Mouse (Mus musculus): ENCODE measurements around the gene Rnf41. TPM values are rescaled to one million over a fixed set of nuclear protein-coding genes. Genes with fewer than 3 reads are reported as not detected.

Rnf41 gene
- polyA plus RNA-seq, 1 experiment = 24.1 TPM

DNA sequence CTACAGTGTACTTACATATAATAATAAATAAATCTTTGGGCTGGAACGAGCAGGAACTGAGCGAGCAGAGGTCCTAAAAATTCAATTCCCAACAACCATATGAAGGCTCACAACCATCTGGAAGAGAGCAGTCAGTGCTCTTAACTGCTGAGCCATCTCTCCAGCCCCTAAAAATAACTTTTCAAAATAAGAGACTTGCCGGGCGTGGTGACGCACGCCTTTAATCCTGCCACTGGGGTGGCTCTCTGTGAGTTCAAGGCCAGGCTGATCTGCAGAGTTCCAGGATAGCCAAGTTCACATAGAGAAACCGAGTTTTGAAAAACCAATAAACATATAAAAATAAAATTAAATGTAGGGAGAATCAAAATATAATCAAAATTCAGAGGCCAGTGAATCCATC, 74.9 kb downstream of the Rnf41 start:
- peaks cover 68% of the 10 kb centered on the region for H3K36me3 ChIP-seq (ENCODE audit: control insufficient read depth, insufficient read depth, low read length)
- no peak overlapping the region for H3K4me3 ChIP-seq (ENCODE audit: extremely low read depth, insufficient read depth, insufficient read length)
- no peaks in the 10 kb centered on the region for H3K27me3 ChIP-seq (ENCODE audit: control insufficient read depth, insufficient read depth, low read length)
- TF ChIP-seq CTCF (IDR thresholded peaks at IDR 0.05; ENCODE audit: extremely low read depth, insufficient read depth, insufficient read length, insufficient replicate concordance) = no peak
- TF ChIP-seq POLR2A (IDR thresholded peaks at IDR 0.05; ENCODE audit: low read depth, low read length) = no peak
- WGBS = 84% methylated on average over 7 of the region's 7 CpGs
- H3K27ac ChIP-seq (ENCODE audit: insufficient read depth, low read length) = no peak overlapping the region
- no peaks in the 10 kb centered on the region for H3K4me1 ChIP-seq (ENCODE audit: control insufficient read depth, insufficient read depth, insufficient read length)
- DNase-seq (ENCODE audit: low read depth in 1 of 2, low spot score in 2 of 2) = no peak

DNA sequence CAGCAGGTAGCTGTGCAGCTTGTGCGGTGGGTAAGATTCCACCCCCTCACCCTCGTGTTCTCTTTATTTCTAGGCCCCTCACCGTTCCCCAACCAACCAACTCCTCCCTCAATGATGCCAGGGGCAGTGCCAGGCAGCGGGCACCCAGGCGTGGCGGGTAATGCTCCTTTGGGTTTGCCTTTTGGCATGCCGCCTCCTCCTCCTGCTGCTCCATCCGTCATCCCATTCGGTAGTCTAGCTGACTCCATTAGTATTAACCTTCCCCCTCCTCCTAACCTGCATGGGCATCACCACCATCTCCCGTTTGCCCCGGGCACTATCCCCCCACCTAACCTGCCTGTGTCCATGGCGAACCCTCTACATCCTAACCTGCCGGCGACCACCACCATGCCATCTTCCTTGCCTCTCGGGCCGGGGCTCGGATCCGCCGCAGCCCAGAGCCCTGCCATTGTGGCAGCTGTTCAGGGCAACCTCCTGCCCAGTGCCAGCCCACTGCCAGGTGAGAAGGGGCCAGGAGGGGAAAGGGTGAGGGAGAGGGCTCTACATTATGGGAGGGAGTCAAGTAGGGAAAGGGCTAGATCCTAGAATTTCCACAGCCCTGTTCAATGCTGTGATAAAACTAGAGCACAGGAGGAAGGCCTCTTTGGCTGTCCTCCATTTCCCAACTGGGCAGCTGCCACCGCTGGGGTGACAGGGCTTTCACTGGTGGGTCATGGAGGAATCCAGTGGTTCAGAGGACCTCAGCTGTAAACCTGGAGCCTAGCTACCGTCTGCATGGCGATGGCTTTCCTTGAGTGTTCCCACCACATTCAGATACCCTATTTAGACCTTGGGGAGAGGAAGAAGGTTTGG, 76.6 kb downstream of the Rnf41 start:
- Histone ChIP-seq H3K27ac (ENCODE audit: insufficient read depth, low read length) (no peak overlapping the region), H3K27me3 (ENCODE audit: control insufficient read depth, insufficient read depth, low read length) (no peaks in the 10 kb centered on the region), H3K4me3 (ENCODE audit: extremely low read depth, insufficient read depth, insufficient read length) (no peak overlapping the region), H3K4me1 (ENCODE audit: control insufficient read depth, insufficient read depth, insufficient read length) (peaks cover 5% of the 10 kb centered on the region; the same call in 1 of the 2 replicates), H3K36me3 (ENCODE audit: control insufficient read depth, insufficient read depth, low read length) (peaks cover 51% of the 10 kb centered on the region)
- TF ChIP-seq POLR2A (IDR thresholded peaks at IDR 0.05; ENCODE audit: low read depth, low read length) (no peak), CTCF (IDR thresholded peaks at IDR 0.05; ENCODE audit: extremely low read depth, insufficient read depth, insufficient read length, insufficient replicate concordance) (no peak)
- DNase-seq (ENCODE audit: low read depth in 1 of 2, low spot score in 2 of 2) = no peak
- 95% methylated on average over 22 of the region's 22 CpGs for WGBS

- Histone ChIP-seq H3K4me1 (ENCODE audit: control insufficient read depth, insufficient read depth, insufficient read length) (peaks cover 5% of the 10 kb centered on the region; the same call in 1 of the 2 replicates), H3K4me3 (ENCODE audit: extremely low read depth, insufficient read depth, insufficient read length) (no peak overlapping the region), H3K27ac (ENCODE audit: insufficient read depth, low read length) (no peak overlapping the region), H3K36me3 (ENCODE audit: control insufficient read depth, insufficient read depth, low read length) (peaks cover 45% of the 10 kb centered on the region), H3K27me3 (ENCODE audit: control insufficient read depth, insufficient read depth, low read length) (no peaks in the 10 kb centered on the region)
- 93% methylated on average over 4 of the region's 4 CpGs for WGBS
- no peak for DNase-seq (ENCODE audit: low read depth in 1 of 2, low spot score in 2 of 2)
- no peak for TF ChIP-seq CTCF (IDR thresholded peaks at IDR 0.05; ENCODE audit: extremely low read depth, insufficient read depth, insufficient read length, insufficient replicate concordance)
- no peak for TF ChIP-seq POLR2A (IDR thresholded peaks at IDR 0.05; ENCODE audit: low read depth, low read length)
These were observed 77.3 kb downstream of the Rnf41 start for GRCm38 (mm10) chr10:128488776-128489175.

- WGBS = 74% methylated on average over 5 of the region's 5 CpGs
- peaks cover 40% of the 10 kb centered on the region for H3K36me3 ChIP-seq (ENCODE audit: control insufficient read depth, insufficient read depth, low read length)
- TF ChIP-seq POLR2A (IDR thresholded peaks at IDR 0.05; ENCODE audit: low read depth, low read length) (no peak), CTCF (IDR thresholded peaks at IDR 0.05; ENCODE audit: extremely low read depth, insufficient read depth, insufficient read length, insufficient replicate concordance) (no peak)
- H3K4me1 ChIP-seq (ENCODE audit: control insufficient read depth, insufficient read depth, insufficient read length) = peaks cover 5% of the 10 kb centered on the region; the same call in 1 of the 2 replicates
- no peaks in the 10 kb centered on the region for H3K27me3 ChIP-seq (ENCODE audit: control insufficient read depth, insufficient read depth, low read length)
- no peak overlapping the region for H3K4me3 ChIP-seq (ENCODE audit: extremely low read depth, insufficient read depth, insufficient read length)
- H3K27ac ChIP-seq (ENCODE audit: insufficient read depth, low read length) = no peak overlapping the region
- DNase-seq (ENCODE audit: low read depth in 1 of 2, low spot score in 2 of 2) = no peak
These were observed 77.9 kb downstream of the Rnf41 start for GRCm38 (mm10) chr10:128489380-128489779.

DNA sequence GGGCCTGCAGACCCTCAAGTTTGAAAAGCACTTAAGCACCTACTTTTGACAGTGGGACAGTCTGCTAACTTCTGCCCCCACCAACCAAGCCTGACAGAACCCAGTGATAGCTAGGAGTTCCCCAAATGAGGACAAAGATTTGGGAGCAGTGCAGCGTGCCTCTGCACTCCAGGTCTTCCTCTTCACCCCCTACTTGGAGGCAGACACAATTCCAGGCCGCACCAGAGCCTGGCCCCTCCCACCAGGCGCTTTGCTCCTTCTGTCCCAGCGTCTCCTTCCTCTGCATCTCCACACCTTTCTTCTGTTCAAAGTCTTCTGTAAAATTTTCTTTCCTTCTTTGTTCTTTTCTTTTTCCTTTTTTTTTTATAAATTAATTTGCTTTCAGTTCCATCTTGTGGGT, 78.3 kb downstream of the Rnf41 start:
- peaks cover 40% of the 10 kb centered on the region for H3K36me3 ChIP-seq (ENCODE audit: control insufficient read depth, insufficient read depth, low read length)
- H3K4me3 ChIP-seq (ENCODE audit: extremely low read depth, insufficient read depth, insufficient read length) = no peak overlapping the region
- WGBS = 84% methylated on average over 4 of the region's 4 CpGs
- H3K27me3 ChIP-seq (ENCODE audit: control insufficient read depth, insufficient read depth, low read length) = no peaks in the 10 kb centered on the region
- peaks cover 6% of the 10 kb centered on the region; the same call in 1 of the 2 replicates for H3K4me1 ChIP-seq (ENCODE audit: control insufficient read depth, insufficient read depth, insufficient read length)
- TF ChIP-seq POLR2A (IDR thresholded peaks at IDR 0.05; ENCODE audit: low read depth, low read length) (no peak), CTCF (IDR thresholded peaks at IDR 0.05; ENCODE audit: extremely low read depth, insufficient read depth, insufficient read length, insufficient replicate concordance) (no peak)
- no peak overlapping the region for H3K27ac ChIP-seq (ENCODE audit: insufficient read depth, low read length)
- no peak for DNase-seq (ENCODE audit: low read depth in 1 of 2, low spot score in 2 of 2)

DNA sequence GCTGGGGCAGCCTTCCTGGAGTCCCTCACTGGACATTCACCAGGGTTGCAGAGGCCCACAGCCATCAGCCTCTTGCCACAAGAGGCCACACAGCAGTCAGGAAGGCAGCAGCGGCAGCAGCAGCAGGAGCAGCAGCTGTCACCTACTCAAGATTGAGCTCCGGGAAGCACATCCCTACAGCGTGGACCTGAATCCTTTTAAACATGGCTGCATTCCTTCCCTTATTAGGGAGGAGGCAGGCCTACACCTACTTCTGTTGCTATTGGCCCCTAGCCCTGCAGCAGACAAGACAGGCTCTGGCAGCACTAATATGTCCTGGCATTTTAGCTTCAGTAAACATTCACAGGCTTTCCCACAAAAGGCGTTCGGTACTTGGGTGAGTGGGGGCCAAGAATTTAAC, 78.8 kb downstream of the Rnf41 start:
- Histone ChIP-seq H3K4me1 (ENCODE audit: control insufficient read depth, insufficient read depth, insufficient read length) (peaks cover 10% of the 10 kb centered on the region; the same call in 1 of the 2 replicates), H3K27me3 (ENCODE audit: control insufficient read depth, insufficient read depth, low read length) (no peaks in the 10 kb centered on the region), H3K27ac (ENCODE audit: insufficient read depth, low read length) (no peak overlapping the region), H3K36me3 (ENCODE audit: control insufficient read depth, insufficient read depth, low read length) (peaks cover 40% of the 10 kb centered on the region), H3K4me3 (ENCODE audit: extremely low read depth, insufficient read depth, insufficient read length) (no peak overlapping the region)
- DNase-seq (ENCODE audit: low read depth in 1 of 2, low spot score in 2 of 2) = no peak
- 89% methylated on average over 5 of the region's 5 CpGs for WGBS
- TF ChIP-seq CTCF (IDR thresholded peaks at IDR 0.05; ENCODE audit: extremely low read depth, insufficient read depth, insufficient read length, insufficient replicate concordance) (no peak), POLR2A (IDR thresholded peaks at IDR 0.05; ENCODE audit: low read depth, low read length) (no peak)

DNA sequence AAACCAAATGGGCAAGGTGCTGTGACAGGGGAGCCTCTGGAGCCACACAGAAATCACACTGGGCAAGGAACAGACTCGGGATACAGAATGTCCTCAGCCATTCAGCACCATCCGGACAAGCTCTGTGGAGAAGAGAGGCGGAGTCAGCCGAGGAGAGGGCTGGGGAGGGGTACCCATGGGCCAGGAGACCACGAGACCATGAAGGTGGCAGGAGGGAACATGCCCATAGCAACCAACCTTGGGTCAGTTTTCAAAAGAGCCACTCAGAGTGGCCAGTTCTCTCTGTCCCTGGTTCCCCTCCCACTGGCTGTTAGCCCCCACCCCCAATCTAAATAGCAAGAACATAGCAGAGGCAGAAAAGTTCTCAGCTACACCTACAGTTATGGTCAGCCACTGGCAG, 79.5 kb downstream of the Rnf41 start:
- TF ChIP-seq CTCF (IDR thresholded peaks at IDR 0.05; ENCODE audit: extremely low read depth, insufficient read depth, insufficient read length, insufficient replicate concordance) = no peak
- no peak for TF ChIP-seq POLR2A (IDR thresholded peaks at IDR 0.05; ENCODE audit: low read depth, low read length)
- peaks cover 36% of the 10 kb centered on the region for H3K36me3 ChIP-seq (ENCODE audit: control insufficient read depth, insufficient read depth, low read length)
- no peak overlapping the region for H3K27ac ChIP-seq (ENCODE audit: insufficient read depth, low read length)
- no peak overlapping the region for H3K4me3 ChIP-seq (ENCODE audit: extremely low read depth, insufficient read depth, insufficient read length)
- no peak for DNase-seq (ENCODE audit: low read depth in 1 of 2, low spot score in 2 of 2)
- peaks cover 12% of the 10 kb centered on the region; the same call in 1 of the 2 replicates for H3K4me1 ChIP-seq (ENCODE audit: control insufficient read depth, insufficient read depth, insufficient read length)
- no peaks in the 10 kb centered on the region for H3K27me3 ChIP-seq (ENCODE audit: control insufficient read depth, insufficient read depth, low read length)
- 83% methylated on average over 5 of the region's 5 CpGs for WGBS

Other genes with a start within 250 kb of the Rnf41 start
- 30.0 and 37.0 TPM in 2 replicates for gene Rbms2, start 231.4 kb upstream of the Rnf41 start, polyA plus RNA-seq (2012; rRNA removed)
- 4.7 and 6.6 TPM in 2 replicates for gene Gls2, start 217.2 kb upstream of the Rnf41 start, polyA plus RNA-seq (2012; rRNA removed)
- 6.0 and 7.6 TPM in 2 replicates for gene Spryd4, start 199.8 kb upstream of the Rnf41 start, polyA plus RNA-seq (2012; rRNA removed)
- gene Mip, start 185.8 kb upstream of the Rnf41 start, polyA plus RNA-seq (2012; rRNA removed) = 0.08 TPM in 1 of 2 replicates, not detected in the other
- 4.8 and 6.7 TPM in 2 replicates for gene Timeless, start 179.6 kb upstream of the Rnf41 start, polyA plus RNA-seq (2012; rRNA removed)
- gene Apon, start 157.6 kb upstream of the Rnf41 start, polyA plus RNA-seq (2012; rRNA removed) = 0.06 and 0.20 TPM in 2 replicates
- gene Apof, start 143.0 kb upstream of the Rnf41 start, polyA plus RNA-seq (2012; rRNA removed) = 1.0 and 1.4 TPM in 2 replicates
- 34.6 and 42.1 TPM in 2 replicates for gene Stat2, start 141.1 kb upstream of the Rnf41 start, polyA plus RNA-seq (2012; rRNA removed)
- gene Il23a, start 112.9 kb upstream of the Rnf41 start, polyA plus RNA-seq (2012; rRNA removed) = not detected in 2 replicates
- 25.7 and 30.6 TPM in 2 replicates for gene Pan2, start 108.3 kb upstream of the Rnf41 start, polyA plus RNA-seq (2012; rRNA removed)
- gene Cnpy2, start 89.2 kb upstream of the Rnf41 start, polyA plus RNA-seq (2012; rRNA removed) = 15.9 and 17.2 TPM in 2 replicates
- 70.4 and 89.2 TPM in 2 replicates for gene Cs, start 73.9 kb upstream of the Rnf41 start, polyA plus RNA-seq (2012; rRNA removed)
- gene Coq10a, start 42.7 kb upstream of the Rnf41 start, polyA plus RNA-seq (2012; rRNA removed) = 32.1 and 63.8 TPM in 2 replicates
- 31.1 and 36.9 TPM in 2 replicates for gene Ankrd52, start 34.5 kb upstream of the Rnf41 start, polyA plus RNA-seq (2012; rRNA removed)
- gene Slc39a5, start 10.4 kb upstream of the Rnf41 start, polyA plus RNA-seq (2012; rRNA removed) = 15.2 and 17.1 TPM in 2 replicates
- gene Nabp2, start 165 bp upstream of the Rnf41 start, polyA plus RNA-seq (2012; rRNA removed) = 19.8 and 21.2 TPM in 2 replicates
- 67.8 and 84.5 TPM in 2 replicates for gene Smarcc2, start 47.6 kb downstream of the Rnf41 start, polyA plus RNA-seq (2012; rRNA removed)
- 376 and 451 TPM in 2 replicates for gene Myl6, start 82.5 kb downstream of the Rnf41 start, polyA plus RNA-seq (2012; rRNA removed)
- 0.67 and 1.1 TPM in 2 replicates for gene Myl6b, start 87.0 kb downstream of the Rnf41 start, polyA plus RNA-seq (2012; rRNA removed)
- gene Esyt1, start 114.2 kb downstream of the Rnf41 start, polyA plus RNA-seq (2012; rRNA removed) = 121 and 148 TPM in 2 replicates
- gene Zc3h10, start 136.1 kb downstream of the Rnf41 start, polyA plus RNA-seq (2012; rRNA removed) = 17.4 and 19.9 TPM in 2 replicates
- 2,135 and 2,270 TPM in 2 replicates for gene Rpl41, start 137.6 kb downstream of the Rnf41 start, polyA plus RNA-seq (2012; rRNA removed)
- 16.8 and 18.9 TPM in 2 replicates for gene Pa2g4, start 154.3 kb downstream of the Rnf41 start, polyA plus RNA-seq (2012; rRNA removed)
- 1.6 TPM in 2 replicates for gene Erbb3, start 178.0 kb downstream of the Rnf41 start, polyA plus RNA-seq (2012; rRNA removed)
- 929 and 934 TPM in 2 replicates for gene Rps26, start 215.1 kb downstream of the Rnf41 start, polyA plus RNA-seq (2012; rRNA removed)
- 1.1 and 1.7 TPM in 2 replicates for gene Ikzf4, start 234.3 kb downstream of the Rnf41 start, polyA plus RNA-seq (2012; rRNA removed)

Data from spleen, adult 2 months (tissue).